Mouse (Mus musculus) lung, embryonic 15.5 days (tissue): ENCODE data around the gene Bola2. TPM values are rescaled to one million over a fixed set of nuclear protein-coding genes. Genes with fewer than 3 reads are reported as not detected.
A peak's percentile ranks its signal among the peaks of the same experiment; 100 is the strongest.
"Not testable (repeated sequence)": the region's sequence is repeated elsewhere in the genome, so short reads cannot be mapped to it uniquely, and the experiment has no call there.

Experiments used
- ATAC-seq: fragments of 200-750 bp; cut with Nextera tagmentation; 2 replicates; pipeline ENCODE4 v1.8.0; 2017; ENCODE audit warnings: moderate number of reproducible peaks, borderline replicate concordance; ENCODE audit not compliant: low FRiP score, low TSS enrichment; ENCODE audit errors: extremely low read depth
- H3K27ac ChIP-seq: fragments of 300-500 bp; sonication (generic); 2 replicates; pipeline ENCODE4 v1.5.1; 2015; ENCODE audit warnings: moderate library complexity, mild to moderate bottlenecking, inconsistent platforms
- H3K27me3 ChIP-seq: fragments of 300-500 bp; sonication (generic); 2 replicates; pipeline ENCODE4 v1.6.1; 2015; ENCODE audit warnings: inconsistent platforms
- H3K36me3 ChIP-seq: fragments of 300-500 bp; sonication (generic); 2 replicates; pipeline ENCODE4 v1.6.1; 2015; ENCODE audit warnings: inconsistent platforms
- H3K4me1 ChIP-seq: fragments of 300-500 bp; sonication (generic); 2 replicates; pipeline ENCODE4 v1.6.1; 2015; ENCODE audit warnings: inconsistent platforms
- H3K4me2 ChIP-seq: fragments of 300-500 bp; sonication (generic); 2 replicates; pipeline ENCODE4 v1.6.1; 2015; ENCODE audit warnings: inconsistent platforms, mild to moderate bottlenecking, moderate library complexity
- H3K4me3 ChIP-seq: fragments of 300-500 bp; sonication (generic); 2 replicates; pipeline ENCODE4 v1.5.1; 2015; ENCODE audit warnings: mild to moderate bottlenecking, inconsistent platforms
- H3K9ac ChIP-seq: fragments of 300-500 bp; sonication (generic); 2 replicates; pipeline ENCODE4 v1.6.1; 2015; ENCODE audit warnings: inconsistent platforms
- H3K9me3 ChIP-seq: fragments of 300-500 bp; sonication (generic); 2 replicates; pipeline ENCODE4 v1.6.1; 2016; ENCODE audit warnings: inconsistent platforms
- WGBS: fragments of 180-500 bp; shearing (Covaris S2); methylation state at CpG from one replicate; pipeline ENCODE4 v1.1.7; 2015; 5-methylcytosine and 5-hydroxymethylcytosine counted together
- polyA plus RNA-seq: library from polyadenylated mRNA; unstranded; fragments of >200 nt; fragmentation: Nextera tagmentation; extraction: Ambion mirVana; gene quantifications from 2 replicates; pipeline ENCODE4 v1.2.1, GENCODE M21; 2015

Gene Bola2
- polyA plus RNA-seq, 1 experiment from 2014 or later = 105 TPM

- WGBS = 51% methylated on average over 3 of the region's 3 CpGs
- Histone ChIP-seq H3K4me1 (no peaks in the 10 kb centered on the region; the same call in 1 of the 2 replicates), H3K36me3 (no peaks in the 10 kb centered on the region), H3K9me3 (no peaks in the 10 kb centered on the region), H3K27ac (no peak overlapping the region), H3K4me3 (no peak overlapping the region), H3K4me2 (no peak overlapping the region), H3K9ac (no peak overlapping the region), H3K27me3 (no peaks in the 10 kb centered on the region)
- no peak for ATAC-seq
Observed at GRCm38 (mm10) chr7:126717566-126717965, 22.4 kb downstream of the Bola2 start.

GRCm38 (mm10) chr7:126718787-126719337 lies 23.7 kb downstream of the Bola2 start:
- no peaks in the 10 kb centered on the region for H3K9me3 ChIP-seq
- H3K36me3 ChIP-seq = no peaks in the 10 kb centered on the region
- H3K4me2 ChIP-seq = no peak overlapping the region
- H3K27me3 ChIP-seq = no peaks in the 10 kb centered on the region
- no peak overlapping the region for H3K9ac ChIP-seq
- H3K4me1 ChIP-seq = no peaks in the 10 kb centered on the region; the same call in 1 of the 2 replicates
- 94% methylated on average over 5 of the region's 5 CpGs for WGBS
- no peak overlapping the region for H3K4me3 ChIP-seq
- no peak for ATAC-seq
- no peak overlapping the region for H3K27ac ChIP-seq

GRCm38 (mm10) chr7:126721635-126722034 lies 26.4 kb downstream of the Bola2 start:
- no peak overlapping the region for H3K4me3 ChIP-seq
- no peaks in the 10 kb centered on the region; the same call in 1 of the 2 replicates for H3K4me1 ChIP-seq
- no peaks in the 10 kb centered on the region for H3K36me3 ChIP-seq
- ATAC-seq = no peak
- H3K27ac ChIP-seq = no peak overlapping the region
- H3K4me2 ChIP-seq = no peak overlapping the region
- H3K9me3 ChIP-seq = no peaks in the 10 kb centered on the region
- H3K27me3 ChIP-seq = no peaks in the 10 kb centered on the region
- no peak overlapping the region for H3K9ac ChIP-seq
- 93% methylated on average over 13 of the region's 13 CpGs for WGBS

GRCm38 (mm10) chr7:126725077-126725476 lies 29.9 kb downstream of the Bola2 start:
- Histone ChIP-seq H3K27ac (no peak overlapping the region), H3K27me3 (no peaks in the 10 kb centered on the region), H3K4me3 (no peak overlapping the region), H3K9ac (no peak overlapping the region), H3K9me3 (no peaks in the 10 kb centered on the region), H3K4me1 (no peaks in the 10 kb centered on the region), H3K36me3 (no peaks in the 10 kb centered on the region), H3K4me2 (no peak overlapping the region)
- WGBS = 58% methylated on average over 3 of the region's 3 CpGs
- no peak for ATAC-seq

GRCm38 (mm10) chr7:126725667-126726066 lies 30.5 kb downstream of the Bola2 start:
- Histone ChIP-seq H3K27ac (no peak overlapping the region), H3K9ac (no peak overlapping the region), H3K27me3 (no peaks in the 10 kb centered on the region), H3K4me3 (no peak overlapping the region), H3K4me1 (no peaks in the 10 kb centered on the region), H3K9me3 (no peaks in the 10 kb centered on the region), H3K4me2 (no peak overlapping the region), H3K36me3 (no peaks in the 10 kb centered on the region)
- ATAC-seq = no peak
- 73% methylated on average over 5 of the region's 5 CpGs for WGBS

GRCm38 (mm10) chr7:126730256-126730789 lies 35.1 kb downstream of the Bola2 start:
- 0 out of 2 replicates have a peak overlapping the region, but pooled peaks have one; percentile 12 for H3K27ac ChIP-seq
- not testable (repeated sequence) for H3K4me2 ChIP-seq, H3K4me1 ChIP-seq, H3K9ac ChIP-seq, H3K4me3 ChIP-seq, H3K27me3 ChIP-seq, H3K9me3 ChIP-seq, H3K36me3 ChIP-seq
- WGBS = 46% methylated on average over 4 of the region's 4 CpGs
- peak; percentile 76; the same call in 1 of the 2 replicates for ATAC-seq

GRCm38 (mm10) chr7:126736122-126736521 lies 40.9 kb downstream of the Bola2 start:
- Histone ChIP-seq H3K27ac (no peak overlapping the region), H3K4me2 (no peak overlapping the region), H3K9me3 (no peaks in the 10 kb centered on the region), H3K9ac (no peak overlapping the region), H3K4me1 (peaks cover 4% of the 10 kb centered on the region; the same call in 1 of the 2 replicates), H3K27me3 (no peaks in the 10 kb centered on the region), H3K4me3 (no peak overlapping the region), H3K36me3 (no peaks in the 10 kb centered on the region)
- WGBS = 69% methylated on average over 8 of the region's 8 CpGs
- no peak for ATAC-seq

- Histone ChIP-seq H3K27ac (no peak overlapping the region), H3K4me1 (peaks cover 4% of the 10 kb centered on the region; the same call in 1 of the 2 replicates), H3K9me3 (no peaks in the 10 kb centered on the region), H3K9ac (no peak overlapping the region), H3K4me2 (no peak overlapping the region), H3K36me3 (no peaks in the 10 kb centered on the region), H3K27me3 (no peaks in the 10 kb centered on the region), H3K4me3 (no peak overlapping the region)
- WGBS = 78% methylated on average over 17 of the region's 17 CpGs
- ATAC-seq = no peak
Observed at GRCm38 (mm10) chr7:126739551-126739950, 44.4 kb downstream of the Bola2 start.

- Histone ChIP-seq H3K27ac (no peak overlapping the region), H3K4me2 (no peak overlapping the region)
Observed at GRCm38 (mm10) chr7:126740132-126740735, 45.0 kb downstream of the Bola2 start.

GRCm38 (mm10) chr7:126740977-126741376 lies 45.8 kb downstream of the Bola2 start:
- no peak for ATAC-seq
- peaks cover 4% of the 10 kb centered on the region; the same call in 1 of the 2 replicates for H3K4me1 ChIP-seq
- H3K4me3 ChIP-seq = no peak overlapping the region
- WGBS = 70% methylated on average over 5 of the region's 5 CpGs
- no peak overlapping the region for H3K4me2 ChIP-seq
- no peak overlapping the region for H3K9ac ChIP-seq
- H3K36me3 ChIP-seq = no peaks in the 10 kb centered on the region
- no peaks in the 10 kb centered on the region for H3K9me3 ChIP-seq
- no peak overlapping the region for H3K27ac ChIP-seq
- H3K27me3 ChIP-seq = no peaks in the 10 kb centered on the region

More at GRCm38 (mm10) chr7:126740132-126740735, 45.0 kb downstream of the Bola2 start:
- 77% methylated on average over 13 of the region's 13 CpGs for WGBS
- no peak for ATAC-seq
- Histone ChIP-seq H3K9ac (no peak overlapping the region), H3K27me3 (no peaks in the 10 kb centered on the region), H3K36me3 (no peaks in the 10 kb centered on the region), H3K9me3 (no peaks in the 10 kb centered on the region), H3K4me3 (no peak overlapping the region), H3K4me1 (peaks cover 4% of the 10 kb centered on the region; the same call in 1 of the 2 replicates)

- WGBS = 84% methylated on average over 5 of the region's 5 CpGs
- Histone ChIP-seq H3K9ac (no peak overlapping the region), H3K9me3 (no peaks in the 10 kb centered on the region), H3K4me2 (no peak overlapping the region), H3K4me1 (peaks cover 4% of the 10 kb centered on the region; the same call in 1 of the 2 replicates), H3K27ac (no peak overlapping the region), H3K27me3 (no peaks in the 10 kb centered on the region), H3K4me3 (no peak overlapping the region), H3K36me3 (no peaks in the 10 kb centered on the region)
- ATAC-seq = no peak
Observed at GRCm38 (mm10) chr7:126741452-126741851, 46.3 kb downstream of the Bola2 start.

GRCm38 (mm10) chr7:126741964-126742482 lies 46.8 kb downstream of the Bola2 start:
- no peak overlapping the region for H3K27ac ChIP-seq
- H3K4me3 ChIP-seq = no peak overlapping the region
- H3K27me3 ChIP-seq = no peaks in the 10 kb centered on the region
- H3K4me2 ChIP-seq = no peak overlapping the region
- peaks cover 4% of the 10 kb centered on the region; the same call in 1 of the 2 replicates for H3K4me1 ChIP-seq
- H3K9me3 ChIP-seq = no peaks in the 10 kb centered on the region
- H3K9ac ChIP-seq = no peak overlapping the region
- ATAC-seq = no peak
- H3K36me3 ChIP-seq = no peaks in the 10 kb centered on the region
- 88% methylated on average over 13 of the region's 13 CpGs for WGBS
